Mouse (Mus musculus) embryonic facial prominence, embryonic 12.5 days (tissue): ENCODE measurements around the gene Mettl21a. TPM values are rescaled to one million over a fixed set of nuclear protein-coding genes. Genes with fewer than 3 reads are reported as not detected.
"Not testable (repeated sequence)": the region's sequence is repeated elsewhere in the genome, so short reads cannot be mapped to it uniquely, and the experiment has no call there.

Experiments used
- ATAC-seq: fragments of 200-750 bp; cut with Nextera tagmentation; 2 replicates; pipeline ENCODE4 v1.8.0; 2017; ENCODE audit not compliant: insufficient number of reproducible peaks, insufficient read depth, low FRiP score, low TSS enrichment
- H3K27ac ChIP-seq: fragments of 300-500 bp; sonication (generic); 2 replicates; pipeline ENCODE4 v1.5.1; 2016; ENCODE audit warnings: mild to moderate bottlenecking
- H3K27me3 ChIP-seq: fragments of 300-500 bp; sonication (generic); 2 replicates; pipeline ENCODE4 v1.6.1; 2016; ENCODE audit warnings: mild to moderate bottlenecking, moderate library complexity
- H3K36me3 ChIP-seq: fragments of 300-500 bp; sonication (generic); 2 replicates; pipeline ENCODE4 v1.6.1; 2016; ENCODE audit warnings: mild to moderate bottlenecking
- H3K4me1 ChIP-seq: fragments of 300-500 bp; sonication (generic); 2 replicates; pipeline ENCODE4 v1.6.1; 2016
- H3K4me2 ChIP-seq: fragments of 300-500 bp; sonication (generic); replicated peaks from 2 replicates; pipeline ENCODE4 v1.6.1; 2016; ENCODE audit warnings: mild to moderate bottlenecking, moderate library complexity
- H3K4me3 ChIP-seq: fragments of 300-500 bp; sonication (generic); 2 replicates; pipeline ENCODE4 v1.5.1; 2016; ENCODE audit warnings: mild to moderate bottlenecking
- H3K9ac ChIP-seq: fragments of 300-500 bp; sonication (generic); 2 replicates; pipeline ENCODE4 v1.6.1; 2016; ENCODE audit warnings: mild to moderate bottlenecking, moderate library complexity
- H3K9me3 ChIP-seq: fragments of 300-500 bp; sonication (generic); 2 replicates; pipeline ENCODE4 v1.6.1; 2016; ENCODE audit warnings: mild to moderate bottlenecking, moderate library complexity
- WGBS: fragments of 180-500 bp; shearing (Covaris S2); methylation state at CpG from one replicate; pipeline ENCODE4 v1.1.7; 2016; 5-methylcytosine and 5-hydroxymethylcytosine counted together
- polyA plus RNA-seq: library from polyadenylated mRNA; unstranded; fragments of >200 nt; fragmentation: Nextera tagmentation; extraction: Ambion mirVana; gene quantifications from 2 replicates; pipeline ENCODE4 v1.2.1, GENCODE M21; 2016

The Mettl21a gene
- 21.6 and 23.6 TPM in 2 replicates for polyA plus RNA-seq

- Histone ChIP-seq H3K36me3 (peaks cover 6% of the 10 kb centered on the region; the same call in 1 of the 2 replicates), H3K4me2 (peak within 1 kb of the TSS; percentile 68), H3K9ac (peak within 1 kb of the TSS; percentile 69), H3K4me3 (peak within 1 kb of the TSS; percentile 61), H3K27me3 (no peaks in the 10 kb centered on the region), H3K4me1 (peaks cover 13% of the 10 kb centered on the region; the same call in 1 of the 2 replicates), H3K27ac (peak within 1 kb of the TSS; percentile 97), H3K9me3 (no peaks in the 10 kb centered on the region)
- WGBS: under 1% methylated on average over 72 of the region's 72 CpGs
- ATAC-seq: peak; percentile 87
Measured at GRCm38 (mm10) chr1:64616881-64617714, at the start of gene Mettl21a. Mettl21a (minus strand) TSS chr1:64617242.

- Histone ChIP-seq H3K27ac (no peak overlapping the region), H3K9ac (no peak overlapping the region), H3K4me1 (no peaks in the 10 kb centered on the region), H3K27me3 (no peaks in the 10 kb centered on the region), H3K36me3 (no peaks in the 10 kb centered on the region), H3K4me3 (no peak overlapping the region), H3K4me2 (no peak overlapping the region), H3K9me3 (no peaks in the 10 kb centered on the region)
- 29% methylated on average over 7 of the region's 7 CpGs for WGBS
- no peak for ATAC-seq
Measured at GRCm38 (mm10) chr1:64658876-64659275, 41.8 kb upstream of the Mettl21a start.

DNA sequence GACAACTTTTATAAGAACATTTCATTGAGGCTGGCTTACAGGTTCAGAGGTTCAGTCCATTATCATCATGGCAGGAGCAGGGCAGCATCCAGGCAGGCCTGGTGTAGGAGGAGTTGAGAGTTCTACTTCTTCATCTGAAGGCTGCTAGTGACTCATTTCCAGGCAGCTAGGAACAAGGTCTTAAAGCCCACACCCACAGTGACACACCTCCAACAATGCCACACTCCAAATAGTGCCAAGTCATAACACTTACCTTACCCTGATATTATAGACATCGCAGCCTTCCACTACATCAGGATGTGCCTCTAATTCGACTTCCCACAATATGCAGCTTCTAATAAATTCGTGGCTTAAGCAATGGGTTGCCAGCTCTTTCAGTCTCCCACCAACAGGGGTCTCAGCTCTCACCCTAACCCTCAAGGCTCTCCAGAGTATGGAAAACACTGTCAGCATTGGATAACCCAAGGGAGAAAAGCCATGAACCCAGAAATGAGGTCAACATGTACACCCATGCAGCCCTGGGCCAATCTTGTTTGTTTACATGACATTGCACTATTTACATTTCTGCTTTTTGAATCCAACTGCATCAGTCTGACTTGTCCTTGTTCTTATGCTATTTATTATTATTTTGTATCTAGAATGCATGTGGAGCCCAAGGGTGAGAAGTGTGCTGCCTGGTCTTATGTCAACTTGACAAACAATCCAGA is 39.5 kb upstream of the Mettl21a start:
- no peak overlapping the region for H3K9ac ChIP-seq
- ATAC-seq: no peak
- WGBS: 85% methylated on average over 3 of the region's 3 CpGs
- H3K4me3 ChIP-seq: no peak overlapping the region
- 0 out of 2 replicates have a peak, but pooled peaks cover 4% of the 10 kb centered on the region for H3K4me1 ChIP-seq
- H3K9me3 ChIP-seq: no peaks in the 10 kb centered on the region
- H3K36me3 ChIP-seq: no peaks in the 10 kb centered on the region
- H3K27ac ChIP-seq: no peak overlapping the region
- H3K27me3 ChIP-seq: no peaks in the 10 kb centered on the region
- no peak overlapping the region for H3K4me2 ChIP-seq

DNA sequence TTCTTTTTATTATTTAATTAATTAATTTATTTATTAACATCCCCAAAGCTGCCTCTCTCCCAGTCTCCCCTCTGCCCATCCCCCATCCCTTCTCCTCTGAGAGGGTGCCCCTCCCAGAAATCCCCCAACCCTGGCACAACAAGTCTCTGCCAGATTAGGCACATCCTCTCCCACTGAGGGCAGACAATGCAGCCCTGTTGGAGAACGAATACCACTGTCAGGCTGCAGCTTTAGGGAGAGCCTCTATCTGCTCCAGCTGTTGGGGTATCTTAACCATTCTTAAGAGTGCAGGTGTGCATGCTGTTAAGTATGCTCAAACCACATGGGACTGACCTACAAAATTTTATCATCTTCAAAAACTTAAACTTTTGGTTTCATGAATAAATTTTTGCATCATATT is 38.4 kb upstream of the Mettl21a start:
- ATAC-seq: no peak
- 5% methylated on average over 1 of the region's 1 CpGs for WGBS
- Histone ChIP-seq H3K9me3 (no peaks in the 10 kb centered on the region), H3K36me3 (no peaks in the 10 kb centered on the region), H3K27ac (no peak overlapping the region), H3K4me1 (0 out of 2 replicates have a peak, but pooled peaks cover 4% of the 10 kb centered on the region), H3K4me3 (no peak overlapping the region), H3K27me3 (no peaks in the 10 kb centered on the region), H3K4me2 (no peak overlapping the region), H3K9ac (no peak overlapping the region)

- H3K27me3 ChIP-seq: no peaks in the 10 kb centered on the region
- H3K4me3 ChIP-seq: no peak overlapping the region
- WGBS: 93% methylated on average over 6 of the region's 6 CpGs
- no peak overlapping the region for H3K27ac ChIP-seq
- 0 out of 2 replicates have a peak, but pooled peaks cover 4% of the 10 kb centered on the region for H3K4me1 ChIP-seq
- no peak overlapping the region for H3K4me2 ChIP-seq
- H3K9ac ChIP-seq: no peak overlapping the region
- no peak for ATAC-seq
- no peaks in the 10 kb centered on the region for H3K36me3 ChIP-seq
- H3K9me3 ChIP-seq: no peaks in the 10 kb centered on the region
Measured at GRCm38 (mm10) chr1:64653701-64654100, 36.7 kb upstream of the Mettl21a start.

DNA sequence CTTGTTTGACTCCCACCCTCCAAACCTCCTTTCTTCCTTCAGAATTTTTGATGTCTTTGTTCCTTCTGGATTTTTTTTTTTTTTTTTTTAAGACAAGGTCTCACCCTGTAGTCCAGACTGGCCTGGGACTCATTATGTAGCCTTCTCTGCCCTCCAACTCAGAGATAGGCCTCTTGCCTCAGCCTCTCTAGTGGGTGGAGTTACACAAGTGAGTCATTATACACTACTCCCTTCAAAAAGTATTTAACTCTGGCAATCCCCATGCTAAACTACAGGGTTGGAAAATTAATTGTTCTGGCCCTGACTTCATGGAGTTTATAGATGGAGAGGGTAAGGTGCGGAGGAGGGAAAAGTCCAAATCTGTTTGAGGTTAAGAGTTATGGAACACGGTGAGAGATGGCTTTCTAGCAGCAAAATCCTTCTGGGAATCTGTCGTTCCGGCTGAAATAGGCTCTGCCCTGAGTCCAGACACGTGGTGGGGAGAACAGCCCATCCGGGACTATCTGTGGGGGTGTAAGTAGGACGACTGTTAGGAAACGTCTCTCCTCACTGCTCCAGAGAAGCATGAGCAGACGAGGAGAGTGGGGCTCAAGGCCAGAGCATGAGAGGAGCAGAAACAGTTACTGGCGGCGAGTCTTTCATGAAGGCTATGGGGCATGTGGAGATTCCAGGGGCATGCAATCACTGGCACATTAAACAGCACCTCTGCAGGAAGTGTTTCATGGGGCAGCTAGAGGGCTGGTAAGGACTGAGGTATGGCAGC is 32.5 kb upstream of the Mettl21a start:
- Histone ChIP-seq H3K9ac (no peak overlapping the region), H3K4me2 (no peak overlapping the region), H3K9me3 (no peaks in the 10 kb centered on the region), H3K4me3 (no peak overlapping the region), H3K4me1 (0 out of 2 replicates have a peak, but pooled peaks cover 4% of the 10 kb centered on the region), H3K36me3 (no peaks in the 10 kb centered on the region), H3K27me3 (no peaks in the 10 kb centered on the region), H3K27ac (no peak overlapping the region)
- no peak for ATAC-seq
- WGBS: 74% methylated on average over 11 of the region's 11 CpGs

GRCm38 (mm10) chr1:64644513-64644912 is 27.5 kb upstream of the Mettl21a start:
- Histone ChIP-seq H3K27ac (no peak overlapping the region), H3K9ac (no peak overlapping the region), H3K36me3 (no peaks in the 10 kb centered on the region), H3K4me3 (no peak overlapping the region), H3K27me3 (no peaks in the 10 kb centered on the region), H3K9me3 (no peaks in the 10 kb centered on the region), H3K4me2 (no peak overlapping the region), H3K4me1 (no peaks in the 10 kb centered on the region)
- WGBS: 93% methylated on average over 3 of the region's 3 CpGs
- ATAC-seq: no peak

GRCm38 (mm10) chr1:64642541-64642940 is 25.5 kb upstream of the Mettl21a start:
- H3K4me3 ChIP-seq, H3K36me3 ChIP-seq, H3K4me2 ChIP-seq, H3K27ac ChIP-seq, H3K27me3 ChIP-seq, H3K4me1 ChIP-seq, H3K9ac ChIP-seq, ATAC-seq, H3K9me3 ChIP-seq: not testable (repeated sequence)
- 94% methylated on average over 8 of the region's 8 CpGs for WGBS

- Histone ChIP-seq H3K36me3 (no peaks in the 10 kb centered on the region), H3K4me1 (no peaks in the 10 kb centered on the region), H3K27me3 (no peaks in the 10 kb centered on the region), H3K9ac (no peak overlapping the region), H3K27ac (no peak overlapping the region), H3K4me3 (no peak overlapping the region), H3K4me2 (no peak overlapping the region), H3K9me3 (no peaks in the 10 kb centered on the region)
- ATAC-seq: no peak
- 87% methylated on average over 6 of the region's 6 CpGs for WGBS
Measured at GRCm38 (mm10) chr1:64641069-64641468, 24.0 kb upstream of the Mettl21a start.

GRCm38 (mm10) chr1:64639279-64639678 is 22.2 kb upstream of the Mettl21a start:
- Histone ChIP-seq H3K27ac (no peak overlapping the region), H3K36me3 (no peaks in the 10 kb centered on the region), H3K9ac (no peak overlapping the region), H3K4me1 (no peaks in the 10 kb centered on the region), H3K4me3 (no peak overlapping the region), H3K9me3 (no peaks in the 10 kb centered on the region), H3K27me3 (no peaks in the 10 kb centered on the region), H3K4me2 (no peak overlapping the region)
- ATAC-seq: no peak
- 84% methylated on average over 6 of the region's 6 CpGs for WGBS

DNA sequence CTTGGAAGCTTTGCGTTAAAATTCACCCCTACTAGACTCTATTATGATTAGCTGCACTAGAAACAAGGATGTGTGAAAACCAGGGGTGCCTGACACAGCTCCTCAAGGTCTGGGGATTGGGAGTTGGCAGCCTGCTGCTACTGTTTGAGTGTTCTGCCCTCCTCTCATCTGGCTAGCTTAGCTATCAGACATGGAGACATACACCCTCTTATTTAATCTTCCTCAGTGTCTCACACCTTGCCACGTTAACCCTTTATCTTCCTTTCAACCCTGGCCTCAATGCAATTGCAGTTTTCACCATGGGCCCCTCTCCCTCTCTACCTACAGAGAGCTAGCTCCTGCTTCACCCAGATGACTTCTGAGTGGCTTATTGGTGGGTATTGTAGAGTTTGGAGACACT is 18.6 kb upstream of the Mettl21a start:
- Histone ChIP-seq H3K4me2 (no peak overlapping the region), H3K4me1 (no peaks in the 10 kb centered on the region), H3K9me3 (no peaks in the 10 kb centered on the region), H3K9ac (no peak overlapping the region), H3K27me3 (no peaks in the 10 kb centered on the region), H3K27ac (no peak overlapping the region), H3K4me3 (no peak overlapping the region), H3K36me3 (no peaks in the 10 kb centered on the region)
- WGBS: 73% methylated on average over 2 of the region's 2 CpGs
- no peak for ATAC-seq
